Mouse (Mus musculus) small intestine, adult 2 months (tissue): ENCODE results near the gene Smndc1. TPM values are rescaled to one million over a fixed set of nuclear protein-coding genes. Genes with fewer than 3 reads are reported as not detected.

Experiments used
- H3K27ac ChIP-seq: fragments of 200-500 bp; 2 replicates; pipeline ENCODE4 v1.5.1; 2012; ENCODE audit warnings: low read depth, low read length, control low read depth, inconsistent platforms; ENCODE audit not compliant: insufficient read depth
- H3K27me3 ChIP-seq: fragments of 200-500 bp; 2 replicates; pipeline ENCODE4 v1.6.1; 2012; ENCODE audit warnings: mild to moderate bottlenecking, moderate library complexity, low read length, inconsistent platforms; ENCODE audit not compliant: control insufficient read depth, insufficient read depth
- H3K36me3 ChIP-seq: fragments of 200-500 bp; 2 replicates; pipeline ENCODE4 v1.6.1; 2012; ENCODE audit warnings: mild to moderate bottlenecking, low read length, control low read depth, inconsistent platforms; ENCODE audit not compliant: control insufficient read depth, insufficient read depth
- H3K4me1 ChIP-seq: fragments of 200-500 bp; 2 replicates; pipeline ENCODE4 v1.6.1; 2012; ENCODE audit warnings: low read length, inconsistent platforms, mixed read lengths; ENCODE audit not compliant: control insufficient read depth, insufficient read depth, insufficient read length
- H3K4me3 ChIP-seq: fragments of 200-500 bp; 2 replicates; pipeline ENCODE4 v1.5.1; 2012; ENCODE audit warnings: low read depth, mild to moderate bottlenecking, control low read depth, inconsistent platforms, low read length, moderate library complexity
- CTCF ChIP-seq: fragments of 200-500 bp; IDR thresholded peaks from 2 replicates; pipeline ENCODE4 v1.5.1; 2012; ENCODE audit warnings: low read depth, mild to moderate bottlenecking, control low read depth, inconsistent platforms, low read length, moderate library complexity, mixed read lengths; ENCODE audit not compliant: insufficient replicate concordance, insufficient read length; ENCODE audit errors: extremely low read depth
- POLR2A ChIP-seq: fragments of 200-500 bp; IDR thresholded peaks from 2 replicates; pipeline ENCODE4 v1.6.1; 2012; ENCODE audit warnings: low read depth, mild to moderate bottlenecking, control low read depth, inconsistent platforms, low read length, moderate library complexity
- WGBS: fragments of 180-500 bp; shearing (Covaris S2); methylation state at CpG from one replicate; pipeline ENCODE4 v1.1.7; 2018; 5-methylcytosine and 5-hydroxymethylcytosine counted together
- polyA plus RNA-seq: library from polyadenylated mRNA; depleted of rRNA; stranded (reverse); fragments of >200 nt; gene quantifications from 2 replicates; pipeline ENCODE4 v1.2.3, GENCODE M21; 2012

Smndc1 gene
- polyA plus RNA-seq, 1 experiment, result 1.6 TPM

DNA sequence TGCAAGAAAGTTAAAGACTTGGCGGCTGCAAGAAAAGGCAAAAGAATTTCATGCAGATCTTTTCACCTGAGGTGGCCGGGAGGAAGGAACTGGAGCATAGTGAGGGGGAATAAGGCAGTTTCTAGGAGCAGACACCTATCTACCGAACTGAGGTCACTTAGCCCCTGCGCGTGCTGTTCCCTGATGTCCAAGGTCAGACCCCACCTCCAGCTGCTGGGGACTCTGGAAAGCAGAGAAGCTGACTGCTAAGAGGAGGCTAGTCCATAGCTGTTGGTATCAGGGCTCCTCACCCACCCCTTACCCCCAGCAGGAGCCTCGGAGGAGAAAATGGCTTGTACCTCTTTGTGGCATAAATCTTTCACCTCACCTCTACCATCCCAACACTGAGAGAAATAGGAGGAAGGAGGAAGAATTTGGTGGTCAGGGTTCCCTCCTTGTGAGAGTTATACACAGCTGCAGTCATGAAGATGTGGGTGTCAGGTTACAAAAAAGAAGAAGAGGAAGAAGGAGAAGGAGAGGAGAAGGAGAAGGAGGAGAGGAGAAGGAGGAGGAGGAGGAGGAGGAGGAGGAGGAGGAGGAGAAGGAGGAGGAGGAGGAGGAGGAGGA, 31.3 kb upstream of the Smndc1 start:
- Histone ChIP-seq H3K27ac (peak overlapping the region; percentile 67), H3K4me3 (peak overlapping the region; percentile 43)
- WGBS, result 1% methylated on average over 6 of the region's 6 CpGs

DNA sequence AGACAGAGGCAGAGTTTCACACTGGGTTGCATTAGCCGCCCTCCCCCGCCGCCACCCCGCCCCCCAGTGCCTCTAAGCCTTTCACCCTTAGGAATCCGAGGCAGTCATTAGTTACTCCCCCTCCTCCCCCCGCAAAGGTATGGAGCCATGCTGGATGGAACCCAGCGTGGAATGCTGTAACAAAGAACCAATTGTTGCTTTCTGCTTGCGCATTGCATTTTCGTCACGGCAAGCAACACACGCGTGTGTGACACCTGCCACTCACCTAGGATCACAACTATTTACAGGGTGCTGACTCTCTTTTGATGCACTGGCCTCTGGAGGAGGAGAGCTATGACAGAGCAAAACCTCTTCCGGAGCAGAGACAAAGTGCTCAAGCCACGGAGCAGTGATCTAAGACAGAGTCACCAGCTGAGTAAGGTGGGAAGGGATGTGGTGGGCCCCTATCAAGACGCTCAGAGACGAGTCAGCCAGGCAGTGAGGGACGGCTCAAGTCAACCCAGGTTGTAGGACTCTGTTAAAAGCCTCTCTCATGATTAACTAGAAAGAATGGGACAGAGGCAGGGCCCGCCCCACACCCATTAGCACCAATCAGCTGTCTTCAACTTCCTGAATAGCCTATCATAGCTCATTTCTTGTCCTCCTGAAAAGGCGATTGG, 30.7 kb upstream of the Smndc1 start:
- H3K27me3 ChIP-seq, result no peaks in the 10 kb centered on the region
- peak overlapping the region; percentile 34 for H3K27ac ChIP-seq
- WGBS, result 1% methylated on average over 19 of the region's 19 CpGs
- TF ChIP-seq POLR2A, result no peak
- no peak for TF ChIP-seq CTCF
- H3K36me3 ChIP-seq, result no peaks in the 10 kb centered on the region
- H3K4me1 ChIP-seq, result peaks cover 19% of the 10 kb centered on the region
- H3K4me3 ChIP-seq, result peak overlapping the region; percentile 58

More for the DNA sequence above, 31.3 kb upstream of the Smndc1 start:
- no peaks in the 10 kb centered on the region for H3K36me3 ChIP-seq
- no peaks in the 10 kb centered on the region for H3K27me3 ChIP-seq
- no peak for TF ChIP-seq POLR2A
- TF ChIP-seq CTCF, result no peak
- H3K4me1 ChIP-seq, result peaks cover 19% of the 10 kb centered on the region

GRCm38 (mm10) chr19:53419834-53420233, 29.5 kb upstream of the Smndc1 start:
- no peak overlapping the region for H3K4me3 ChIP-seq
- H3K27ac ChIP-seq, result no peak overlapping the region
- peaks cover 19% of the 10 kb centered on the region for H3K4me1 ChIP-seq
- no peaks in the 10 kb centered on the region for H3K36me3 ChIP-seq
- TF ChIP-seq POLR2A (no peak), CTCF (peak; percentile 66; the same call in 1 of the 2 replicates)
- WGBS, result 33% methylated on average over 5 of the region's 5 CpGs
- no peaks in the 10 kb centered on the region for H3K27me3 ChIP-seq

GRCm38 (mm10) chr19:53415198-53415597, 24.8 kb upstream of the Smndc1 start:
- Histone ChIP-seq H3K4me1 (peaks cover 6% of the 10 kb centered on the region), H3K36me3 (no peaks in the 10 kb centered on the region), H3K27ac (no peak overlapping the region), H3K27me3 (no peaks in the 10 kb centered on the region), H3K4me3 (no peak overlapping the region)
- TF ChIP-seq POLR2A (no peak), CTCF (no peak)
- WGBS, result 88% methylated on average over 17 of the region's 17 CpGs

DNA sequence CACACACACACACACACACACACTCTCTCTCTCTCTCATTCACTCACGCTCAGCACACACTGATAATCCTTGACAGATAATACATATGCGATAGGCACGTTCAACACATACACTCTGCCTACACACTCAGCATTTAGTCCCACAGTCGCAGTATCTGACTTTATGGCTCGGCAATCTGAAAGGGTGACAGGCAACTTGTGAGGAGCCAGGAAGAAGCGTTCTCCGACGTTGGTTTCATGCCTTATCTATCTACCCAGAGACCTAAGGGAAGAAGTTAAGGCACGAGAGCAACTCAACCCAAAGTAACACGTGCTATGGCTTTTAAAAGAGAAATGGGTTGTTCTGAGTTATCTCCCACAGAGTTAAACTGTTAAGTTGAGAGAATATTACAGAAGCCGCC, 24.3 kb upstream of the Smndc1 start:
- H3K27me3 ChIP-seq, result no peaks in the 10 kb centered on the region
- no peak overlapping the region for H3K4me3 ChIP-seq
- no peaks in the 10 kb centered on the region for H3K36me3 ChIP-seq
- TF ChIP-seq POLR2A (no peak), CTCF (no peak)
- WGBS, result 40% methylated on average over 11 of the region's 11 CpGs
- H3K4me1 ChIP-seq, result peaks cover 6% of the 10 kb centered on the region
- H3K27ac ChIP-seq, result no peak overlapping the region

GRCm38 (mm10) chr19:53413617-53414380, 23.4 kb upstream of the Smndc1 start:
- no peaks in the 10 kb centered on the region for H3K27me3 ChIP-seq
- H3K27ac ChIP-seq, result no peak overlapping the region
- peaks cover 6% of the 10 kb centered on the region for H3K4me1 ChIP-seq
- no peak overlapping the region; the same call in 1 of the 2 replicates for H3K4me3 ChIP-seq
- TF ChIP-seq POLR2A (no peak), CTCF (no peak)
- H3K36me3 ChIP-seq, result no peaks in the 10 kb centered on the region
- WGBS, result 48% methylated on average over 15 of the region's 15 CpGs
